Mouse (Mus musculus) G1E (cell line): ENCODE measurements around the gene Sik1.

Source experiments
- CTCF ChIP-seq: IDR thresholded peaks from 2 replicates; pipeline ENCODE4 v1.5.1; 2012; ENCODE audit warnings: low read depth, low read length, inconsistent platforms, mixed read lengths
- GATA1 ChIP-seq: IDR thresholded peaks from 2 replicates; pipeline ENCODE4 v1.6.1; 2012; ENCODE audit warnings: borderline replicate concordance, low read length, inconsistent platforms, mixed read lengths
- GATA2 ChIP-seq: IDR thresholded peaks from 2 replicates; pipeline ENCODE4 v1.6.1; 2012; ENCODE audit warnings: low read depth, low read length, inconsistent platforms, borderline replicate concordance

- TF ChIP-seq CTCF (no peak), GATA1 (no peak), GATA2 (no peak)
These were observed 1.6 kb upstream of the Sik1 start for GRCm38 (mm10) chr17:31857251-31857650.
